Mouse (Mus musculus) telencephalon, adult 2 months (tissue): ENCODE data around the gene Olfr986.
"Not testable (repeated sequence)": the region's sequence is repeated elsewhere in the genome, so short reads cannot be mapped to it uniquely, and the experiment has no call there.

Experiments
- DNase-seq: peaks from one replicate; pipeline ENCODE4 v3.0.0-alpha.2; 2011; ENCODE audit warnings: low read depth, low spot score

Olfr986 gene

GRCm38 (mm10) chr9:40180620-40181019, at the start of gene Olfr986:
Olfr986 (plus strand) TSS chr9:40180920.
- DNase-seq = no peak

- DNase-seq = no peak
Observed at GRCm38 (mm10) chr9:40136987-40137688, 43.6 kb upstream of the Olfr986 start.

GRCm38 (mm10) chr9:40139484-40139883, 41.2 kb upstream of the Olfr986 start:
- no peak for DNase-seq

GRCm38 (mm10) chr9:40141544-40141943, 39.2 kb upstream of the Olfr986 start:
- no peak for DNase-seq

- no peak for DNase-seq
Observed at GRCm38 (mm10) chr9:40155118-40155644, 25.5 kb upstream of the Olfr986 start.

GRCm38 (mm10) chr9:40166446-40166845, 14.3 kb upstream of the Olfr986 start:
- DNase-seq = peak; percentile 3

GRCm38 (mm10) chr9:40177017-40177416, 3.7 kb upstream of the Olfr986 start:
- no peak for DNase-seq

GRCm38 (mm10) chr9:40185166-40185565, 4.4 kb downstream of the Olfr986 start:
- DNase-seq = not testable (repeated sequence)

- DNase-seq = no peak
Observed at GRCm38 (mm10) chr9:40191086-40191876, 10.6 kb downstream of the Olfr986 start.

- DNase-seq = peak; percentile 72
Observed at GRCm38 (mm10) chr9:40192098-40193038, 11.6 kb downstream of the Olfr986 start, which contains the start of gene Zfp202. Zfp202 (plus strand) TSS chr9:40192316.

- no peak for DNase-seq
Observed at GRCm38 (mm10) chr9:40195981-40196380, 15.3 kb downstream of the Olfr986 start.

GRCm38 (mm10) chr9:40206546-40206950, 25.8 kb downstream of the Olfr986 start:
- no peak for DNase-seq

- no peak for DNase-seq
Observed at GRCm38 (mm10) chr9:40210744-40211143, 30.0 kb downstream of the Olfr986 start.

GRCm38 (mm10) chr9:40214058-40214457, 33.3 kb downstream of the Olfr986 start:
- DNase-seq = no peak

- no peak for DNase-seq
Observed at GRCm38 (mm10) chr9:40216651-40217050, 35.9 kb downstream of the Olfr986 start.

- DNase-seq = no peak
Observed at GRCm38 (mm10) chr9:40224289-40224688, 43.6 kb downstream of the Olfr986 start.

GRCm38 (mm10) chr9:40227874-40228789, 47.4 kb downstream of the Olfr986 start:
- peak; percentile 76 for DNase-seq

- DNase-seq = no peak
Observed at GRCm38 (mm10) chr9:40228804-40229331, 48.1 kb downstream of the Olfr986 start.

GRCm38 (mm10) chr9:40229479-40229878, 48.8 kb downstream of the Olfr986 start:
- DNase-seq = no peak

GRCm38 (mm10) chr9:40231019-40231418, 50.3 kb downstream of the Olfr986 start:
- DNase-seq = peak; percentile 29
